Mouse (Mus musculus): ENCODE data around the gene Mrc2. TPM values are rescaled to one million over a fixed set of nuclear protein-coding genes. Genes with fewer than 3 reads are reported as not detected.

The Mrc2 gene
- polyA plus RNA-seq (2016; fragmentation: Nextera tagmentation; extraction: Ambion mirVana) = 19.1 and 20.4 TPM in 2 replicates

- Histone ChIP-seq H3K4me3 (peak within 1 kb of the TSS; percentile 76), H3K36me3 (replicated peaks) (peaks cover 37% of the 10 kb centered on the region), H3K4me1 (peaks cover 69% of the 10 kb centered on the region), H3K9me3 (no peaks in the 10 kb centered on the region), H3K27me3 (ENCODE audit: poor library complexity, severe bottlenecking) (0 out of 2 replicates have a peak, but pooled peaks cover 8% of the 10 kb centered on the region), H3K27ac (peak within 1 kb of the TSS; percentile 98)
- under 1% methylated on average over 74 of the region's 75 CpGs for WGBS
- peak; percentile 82 for DNase-seq (ENCODE audit: extremely low spot score, low spot score)
Measured at GRCm38 (mm10) chr11:105292124-105293071, at the start of gene Mrc2. Gene Mrc2, plus strand, starts transcription at chr11:105292643.

- H3K36me3 ChIP-seq (replicated peaks) = peaks cover 98% of the 10 kb centered on the region
- 100% methylated on average over 1 of the region's 1 CpGs for WGBS
- no peaks in the 10 kb centered on the region for H3K9me3 ChIP-seq
- H3K27me3 ChIP-seq (ENCODE audit: poor library complexity, severe bottlenecking) = no peaks in the 10 kb centered on the region
- H3K27ac ChIP-seq = no peak overlapping the region
- no peak overlapping the region for H3K4me3 ChIP-seq
- H3K4me1 ChIP-seq = no peaks in the 10 kb centered on the region
- no peak for DNase-seq (ENCODE audit: extremely low spot score, low spot score)
Measured at GRCm38 (mm10) chr11:105246369-105246768, 46.1 kb upstream of the Mrc2 start.

GRCm38 (mm10) chr11:105246785-105247184 lies 45.7 kb upstream of the Mrc2 start:
- no peaks in the 10 kb centered on the region for H3K27me3 ChIP-seq (ENCODE audit: poor library complexity, severe bottlenecking)
- no peaks in the 10 kb centered on the region for H3K9me3 ChIP-seq
- no peak for DNase-seq (ENCODE audit: extremely low spot score, low spot score)
- WGBS = 92% methylated on average over 6 of the region's 6 CpGs
- H3K4me3 ChIP-seq = no peak overlapping the region
- H3K27ac ChIP-seq = no peak overlapping the region
- peaks cover 94% of the 10 kb centered on the region for H3K36me3 ChIP-seq (replicated peaks)
- H3K4me1 ChIP-seq = no peaks in the 10 kb centered on the region

- Histone ChIP-seq H3K9me3 (no peaks in the 10 kb centered on the region), H3K27ac (no peak overlapping the region), H3K36me3 (replicated peaks) (peaks cover 90% of the 10 kb centered on the region), H3K27me3 (ENCODE audit: poor library complexity, severe bottlenecking) (no peaks in the 10 kb centered on the region), H3K4me3 (no peak overlapping the region), H3K4me1 (no peaks in the 10 kb centered on the region)
- DNase-seq (ENCODE audit: extremely low spot score, low spot score) = no peak
- 95% methylated on average over 5 of the region's 5 CpGs for WGBS
Measured at GRCm38 (mm10) chr11:105247321-105247720, 45.1 kb upstream of the Mrc2 start.

GRCm38 (mm10) chr11:105259733-105260132 lies 32.7 kb upstream of the Mrc2 start:
- WGBS = 94% methylated on average over 3 of the region's 3 CpGs
- H3K36me3 ChIP-seq (replicated peaks) = peaks cover 83% of the 10 kb centered on the region
- DNase-seq (ENCODE audit: extremely low spot score, low spot score) = no peak

GRCm38 (mm10) chr11:105261116-105261515 lies 31.3 kb upstream of the Mrc2 start:
- Histone ChIP-seq H3K9me3 (no peaks in the 10 kb centered on the region), H3K4me3 (no peak overlapping the region), H3K4me1 (peaks cover 13% of the 10 kb centered on the region), H3K36me3 (replicated peaks) (peaks cover 75% of the 10 kb centered on the region), H3K27me3 (ENCODE audit: poor library complexity, severe bottlenecking) (no peaks in the 10 kb centered on the region), H3K27ac (no peak overlapping the region)
- 60% methylated on average over 5 of the region's 5 CpGs for WGBS
- no peak for DNase-seq (ENCODE audit: extremely low spot score, low spot score)

More at GRCm38 (mm10) chr11:105259733-105260132, 32.7 kb upstream of the Mrc2 start:
- Histone ChIP-seq H3K27me3 (ENCODE audit: poor library complexity, severe bottlenecking) (no peaks in the 10 kb centered on the region), H3K9me3 (no peaks in the 10 kb centered on the region), H3K4me1 (peaks cover 11% of the 10 kb centered on the region), H3K27ac (no peak overlapping the region), H3K4me3 (no peak overlapping the region)

GRCm38 (mm10) chr11:105261601-105262351 lies 30.7 kb upstream of the Mrc2 start:
- WGBS = 96% methylated on average over 4 of the region's 4 CpGs
- DNase-seq (ENCODE audit: extremely low spot score, low spot score) = no peak
- Histone ChIP-seq H3K4me3 (no peak overlapping the region), H3K36me3 (replicated peaks) (peaks cover 73% of the 10 kb centered on the region), H3K9me3 (no peaks in the 10 kb centered on the region), H3K27me3 (ENCODE audit: poor library complexity, severe bottlenecking) (no peaks in the 10 kb centered on the region), H3K27ac (no peak overlapping the region), H3K4me1 (peaks cover 13% of the 10 kb centered on the region)

- H3K4me3 ChIP-seq = no peak overlapping the region
- peaks cover 73% of the 10 kb centered on the region for H3K36me3 ChIP-seq (replicated peaks)
Measured at GRCm38 (mm10) chr11:105264506-105264905, 27.9 kb upstream of the Mrc2 start.

GRCm38 (mm10) chr11:105264988-105265387 lies 27.5 kb upstream of the Mrc2 start:
- Histone ChIP-seq H3K36me3 (replicated peaks) (peaks cover 74% of the 10 kb centered on the region), H3K4me3 (no peak overlapping the region), H3K27me3 (ENCODE audit: poor library complexity, severe bottlenecking) (no peaks in the 10 kb centered on the region), H3K9me3 (no peaks in the 10 kb centered on the region), H3K4me1 (peaks cover 13% of the 10 kb centered on the region), H3K27ac (no peak overlapping the region)
- DNase-seq (ENCODE audit: extremely low spot score, low spot score) = no peak
- WGBS = 93% methylated on average over 3 of the region's 3 CpGs

More at GRCm38 (mm10) chr11:105264506-105264905, 27.9 kb upstream of the Mrc2 start:
- no peaks in the 10 kb centered on the region for H3K9me3 ChIP-seq
- no peaks in the 10 kb centered on the region for H3K27me3 ChIP-seq (ENCODE audit: poor library complexity, severe bottlenecking)
- H3K27ac ChIP-seq = no peak overlapping the region
- no peak for DNase-seq (ENCODE audit: extremely low spot score, low spot score)
- H3K4me1 ChIP-seq = peaks cover 13% of the 10 kb centered on the region

- WGBS = 25% methylated on average over 2 of the region's 2 CpGs
- Histone ChIP-seq H3K9me3 (no peaks in the 10 kb centered on the region), H3K36me3 (replicated peaks) (peaks cover 84% of the 10 kb centered on the region), H3K27me3 (ENCODE audit: poor library complexity, severe bottlenecking) (no peaks in the 10 kb centered on the region), H3K4me1 (no peaks in the 10 kb centered on the region), H3K4me3 (no peak overlapping the region), H3K27ac (no peak overlapping the region)
- DNase-seq (ENCODE audit: extremely low spot score, low spot score) = no peak
Measured at GRCm38 (mm10) chr11:105270155-105270554, 22.3 kb upstream of the Mrc2 start.

GRCm38 (mm10) chr11:105280456-105280855 lies 12.0 kb upstream of the Mrc2 start:
- Histone ChIP-seq H3K27me3 (ENCODE audit: poor library complexity, severe bottlenecking) (no peaks in the 10 kb centered on the region), H3K27ac (no peak overlapping the region), H3K9me3 (no peaks in the 10 kb centered on the region), H3K4me3 (no peak overlapping the region), H3K36me3 (replicated peaks) (peaks cover 98% of the 10 kb centered on the region), H3K4me1 (peaks cover 19% of the 10 kb centered on the region)
- DNase-seq (ENCODE audit: extremely low spot score, low spot score) = no peak
- WGBS = 80% methylated on average over 6 of the region's 6 CpGs

- peaks cover 28% of the 10 kb centered on the region for H3K4me1 ChIP-seq
Measured at GRCm38 (mm10) chr11:105281291-105281690, 11.2 kb upstream of the Mrc2 start.

More at GRCm38 (mm10) chr11:105281291-105281690, 11.2 kb upstream of the Mrc2 start:
- no peak for DNase-seq (ENCODE audit: extremely low spot score, low spot score)
- Histone ChIP-seq H3K4me3 (no peak overlapping the region), H3K36me3 (replicated peaks) (peaks cover 98% of the 10 kb centered on the region), H3K27me3 (ENCODE audit: poor library complexity, severe bottlenecking) (no peaks in the 10 kb centered on the region), H3K27ac (no peak overlapping the region), H3K9me3 (no peaks in the 10 kb centered on the region)
- 87% methylated on average over 7 of the region's 7 CpGs for WGBS

All from forebrain, embryonic 10.5 days (tissue).